16 mouse cellular contexts compared by ENCODE assay signal in the genomic region with DNA sequence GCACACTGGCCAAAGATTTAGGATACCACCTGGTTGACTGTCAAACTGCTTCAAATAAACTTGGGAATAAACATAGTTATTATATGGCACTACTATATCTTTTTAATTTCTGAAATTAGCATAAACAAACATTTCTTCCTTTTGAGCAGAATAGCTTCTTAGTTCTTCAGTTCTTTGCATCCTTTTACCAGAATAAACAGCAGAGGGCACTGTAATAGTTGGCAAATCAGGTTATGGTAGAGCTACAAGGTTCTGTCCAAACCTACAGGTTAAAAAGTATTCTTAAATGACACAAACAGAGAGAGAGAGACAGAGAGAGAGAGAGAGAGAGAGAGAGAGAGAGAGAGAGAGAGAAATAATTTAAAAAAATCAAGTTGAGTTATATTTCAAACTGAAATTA.
A peak's percentile ranks its signal among the peaks of the same experiment; 100 is the strongest.
DNase-seq lines count a peak whose midpoint lies in the region; ATAC-seq and TF ChIP-seq lines count a peak whose summit lies in the region.
"Had no signal": no experiment of that assay in that cellular context is flagged by ENCODE, and none has a peak within 500 bp of the region (broad histone marks: within the 10 kb centered on the region; RNA-seq: fewer than 3 reads in every experiment).

No protein-coding gene starts in this region.

- no peak for ATAC-seq in hindbrain, embryonic 11.5 days (ENCODE audit: low FRiP score)
- no peak for ATAC-seq in hindbrain, embryonic 13.5 days (ENCODE audit: low FRiP score)
- ATAC-seq in lung, postnatal 0 days, result no peak
- ATAC-seq: Patski had no signal

- no peak overlapping the region for H3K9ac ChIP-seq in hindbrain, embryonic 11.5 days (ENCODE audit: low read depth, low read length)
- no peak overlapping the region for H3K9ac ChIP-seq in hindbrain, embryonic 13.5 days
- H3K9ac ChIP-seq in lung, postnatal 0 days (replicated peaks; ENCODE audit: low read depth), result no peak overlapping the region
- H3K9ac ChIP-seq: lung, embryonic 15.5 days; midbrain, embryonic 13.5 days; neural tube, embryonic 15.5 days had no signal

- DNase-seq in hindbrain, embryonic 11.5 days (ENCODE audit: low spot score), result peak; percentile 15
- DNase-seq in lung, postnatal 0 days (ENCODE audit: low spot score), result peak; percentile 14
- DNase-seq in lung, adult 18-20 months, result no peak
- peak; percentile 44 for DNase-seq in NIH3T3 (ENCODE audit: low read depth)
- peak; percentile 33 for DNase-seq in retina, postnatal 1 day
- no peak for DNase-seq in adrenal gland, adult 8-10 months
- DNase-seq in urinary bladder, adult 18-20 months (ENCODE audit: low spot score in 2 of 2), result no peak
- DNase-seq: adrenal gland, postnatal 10 days; gastrocnemius, postnatal 36 days; heart, postnatal 4 days; kidney, postnatal 10 days had no signal

- no peak for TF ChIP-seq EP300 in lung, postnatal 0 days (IDR thresholded peaks at IDR 0.05)

- H3K4me3 ChIP-seq in hindbrain, embryonic 11.5 days (ENCODE audit: low read depth, low read length), result no peak overlapping the region
- no peak overlapping the region for H3K4me3 ChIP-seq in hindbrain, embryonic 13.5 days
- H3K4me3 ChIP-seq in lung, postnatal 0 days (ENCODE audit: low read depth, low read length), result no peak overlapping the region
- H3K4me3 ChIP-seq: lung, embryonic 15.5 days; midbrain, embryonic 13.5 days; neural tube, embryonic 15.5 days had no signal

- no peak overlapping the region for H3K27ac ChIP-seq in hindbrain, embryonic 11.5 days (ENCODE audit: low read depth, low read length)
- H3K27ac ChIP-seq in hindbrain, embryonic 13.5 days, result no peak overlapping the region
- no peak overlapping the region for H3K27ac ChIP-seq in lung, postnatal 0 days (ENCODE audit: low read length)
- H3K27ac ChIP-seq: lung, embryonic 15.5 days; midbrain, embryonic 13.5 days; neural tube, embryonic 15.5 days had no signal

- peak; percentile 50 for TF ChIP-seq CTCF in lung, postnatal 0 days (IDR thresholded peaks at IDR 0.05)

- H3K9me3 ChIP-seq in hindbrain, embryonic 11.5 days (ENCODE audit: control insufficient read depth, low read length), result no peaks in the 10 kb centered on the region
- no peaks in the 10 kb centered on the region for H3K9me3 ChIP-seq in hindbrain, embryonic 13.5 days
- H3K9me3 ChIP-seq in lung, postnatal 0 days (ENCODE audit: low read length), result no peaks in the 10 kb centered on the region
- H3K9me3 ChIP-seq: lung, embryonic 15.5 days; midbrain, embryonic 13.5 days; neural tube, embryonic 15.5 days had no signal

- no peak overlapping the region for H3K4me2 ChIP-seq in hindbrain, embryonic 11.5 days (replicated peaks; ENCODE audit: low read depth, low read length)
- no peak overlapping the region for H3K4me2 ChIP-seq in hindbrain, embryonic 13.5 days
- H3K4me2 ChIP-seq in lung, postnatal 0 days (replicated peaks; ENCODE audit: low read depth, low read length), result no peak overlapping the region
- H3K4me2 ChIP-seq: lung, embryonic 15.5 days; midbrain, embryonic 13.5 days; neural tube, embryonic 15.5 days had no signal

- no peaks in the 10 kb centered on the region for H3K36me3 ChIP-seq in hindbrain, embryonic 11.5 days (ENCODE audit: control insufficient read depth, insufficient read depth, low read length)
- H3K36me3 ChIP-seq in hindbrain, embryonic 13.5 days, result no peaks in the 10 kb centered on the region
- H3K36me3 ChIP-seq in lung, postnatal 0 days (ENCODE audit: insufficient read depth, low read length), result no peaks in the 10 kb centered on the region
- H3K36me3 ChIP-seq: lung, embryonic 15.5 days; midbrain, embryonic 13.5 days; neural tube, embryonic 15.5 days had no signal

- H3K4me1 ChIP-seq in hindbrain, embryonic 11.5 days (replicated peaks; ENCODE audit: control insufficient read depth, insufficient read depth, low read length), result no peaks in the 10 kb centered on the region
- H3K4me1 ChIP-seq in hindbrain, embryonic 13.5 days (replicated peaks), result no peaks in the 10 kb centered on the region
- no peaks in the 10 kb centered on the region for H3K4me1 ChIP-seq in lung, postnatal 0 days (ENCODE audit: insufficient read depth, low read depth, low read length)
- H3K4me1 ChIP-seq: lung, embryonic 15.5 days; midbrain, embryonic 13.5 days; neural tube, embryonic 15.5 days had no signal

- H3K27me3 ChIP-seq in hindbrain, embryonic 11.5 days (ENCODE audit: control insufficient read depth, insufficient read depth, low read length), result no peaks in the 10 kb centered on the region
- H3K27me3 ChIP-seq in hindbrain, embryonic 13.5 days, result no peaks in the 10 kb centered on the region
- no peaks in the 10 kb centered on the region for H3K27me3 ChIP-seq in lung, postnatal 0 days (replicated peaks; ENCODE audit: insufficient read depth, low read length)
- H3K27me3 ChIP-seq: lung, embryonic 15.5 days; midbrain, embryonic 13.5 days; neural tube, embryonic 15.5 days; Patski had no signal

Comparison
In these comparisons a context has a peak if more than half of its experiments do, and no peak if none do; other contexts are left out.
1. DNase-seq: peak in hindbrain, embryonic 11.5 days (single experiment), lung, postnatal 0 days (single experiment), NIH3T3 (single experiment) and retina, postnatal 1 day (single experiment); none in lung, adult 18-20 months (0 of 2), adrenal gland, adult 8-10 months (single experiment) and urinary bladder, adult 18-20 months (0 of 2).